Mouse (Mus musculus): ENCODE results near the gene Iqcg.
"Not testable (repeated sequence)": the region's sequence is repeated elsewhere in the genome, so short reads cannot be mapped to it uniquely, and the experiment has no call there.

The Iqcg gene

GRCm38 (mm10) chr16:33056095-33056785, at the start of gene Iqcg, which contains the start of gene Rpl35a:
TSS of gene Iqcg (minus strand) at chr16:33056218.
TSS of gene Rpl35a (plus strand) at chr16:33056453.
- peak; percentile 94 for DNase-seq (ENCODE audit: low read depth, low spot score)

DNA sequence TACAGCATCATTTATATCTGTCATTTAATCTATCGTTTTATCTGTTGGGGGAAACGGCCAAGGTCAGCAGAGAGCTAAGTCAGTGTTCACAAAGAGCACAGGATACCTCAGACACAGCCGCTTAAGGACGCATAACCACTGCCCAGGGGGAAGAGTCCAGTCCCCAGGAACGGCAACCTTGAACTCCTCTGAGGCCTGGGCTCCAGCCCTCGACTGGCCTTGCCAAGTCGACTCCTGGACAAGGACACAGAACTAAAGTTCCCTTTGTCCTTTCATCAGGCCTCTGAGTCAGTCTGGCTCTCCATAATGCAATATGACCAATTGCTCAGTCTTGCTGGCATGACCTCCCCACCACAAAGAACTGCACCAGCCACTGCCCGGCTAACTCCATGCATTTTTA, 29.6 kb upstream of the Iqcg start:
- no peak for DNase-seq (ENCODE audit: low read depth, low spot score)

- DNase-seq (ENCODE audit: low read depth, low spot score) = no peak
Measured at GRCm38 (mm10) chr16:33083996-33084395, 28.0 kb upstream of the Iqcg start.

- no peak for DNase-seq (ENCODE audit: low read depth, low spot score)
Measured at GRCm38 (mm10) chr16:33082951-33083350, 26.9 kb upstream of the Iqcg start.

GRCm38 (mm10) chr16:33080063-33080462, 24.0 kb upstream of the Iqcg start:
- DNase-seq (ENCODE audit: low read depth, low spot score) = no peak

DNA sequence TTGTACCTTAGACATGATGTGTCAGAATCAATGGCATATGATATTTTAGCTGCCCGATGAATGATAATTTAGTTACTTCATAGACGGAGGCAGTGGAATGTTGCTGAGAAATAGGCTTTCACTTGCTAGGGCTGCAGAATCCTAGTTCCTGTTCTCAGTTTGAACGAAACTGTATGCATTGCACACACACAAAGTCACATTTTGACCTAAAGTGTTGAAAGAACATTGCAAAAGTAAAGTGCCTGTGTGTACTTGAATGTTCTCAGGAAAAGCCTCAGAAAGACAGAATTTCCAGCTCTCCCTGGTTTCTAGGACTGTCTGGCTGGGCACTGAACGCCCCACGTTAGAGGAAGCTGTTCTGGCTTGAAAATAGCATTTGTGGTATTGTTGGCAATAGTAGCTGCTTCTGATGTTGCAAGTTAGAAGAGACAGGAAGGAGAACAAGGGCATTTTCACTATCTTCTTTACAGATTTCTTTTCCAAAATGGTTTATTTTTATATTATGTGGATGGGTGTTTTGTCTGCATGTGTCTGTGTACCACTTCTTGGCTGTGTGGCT, 21.1 kb upstream of the Iqcg start:
- DNase-seq (ENCODE audit: low read depth, low spot score) = no peak

- no peak for DNase-seq (ENCODE audit: low read depth, low spot score)
Measured at GRCm38 (mm10) chr16:33076078-33076477, 20.1 kb upstream of the Iqcg start.

- DNase-seq (ENCODE audit: low read depth, low spot score) = peak; percentile 40
Measured at GRCm38 (mm10) chr16:33074967-33075366, 18.9 kb upstream of the Iqcg start.

GRCm38 (mm10) chr16:33072871-33073557, 17.0 kb upstream of the Iqcg start:
- DNase-seq (ENCODE audit: low read depth, low spot score) = peak; percentile 82

- DNase-seq (ENCODE audit: low read depth, low spot score) = no peak
Measured at GRCm38 (mm10) chr16:33070928-33071327, 14.9 kb upstream of the Iqcg start.

DNA sequence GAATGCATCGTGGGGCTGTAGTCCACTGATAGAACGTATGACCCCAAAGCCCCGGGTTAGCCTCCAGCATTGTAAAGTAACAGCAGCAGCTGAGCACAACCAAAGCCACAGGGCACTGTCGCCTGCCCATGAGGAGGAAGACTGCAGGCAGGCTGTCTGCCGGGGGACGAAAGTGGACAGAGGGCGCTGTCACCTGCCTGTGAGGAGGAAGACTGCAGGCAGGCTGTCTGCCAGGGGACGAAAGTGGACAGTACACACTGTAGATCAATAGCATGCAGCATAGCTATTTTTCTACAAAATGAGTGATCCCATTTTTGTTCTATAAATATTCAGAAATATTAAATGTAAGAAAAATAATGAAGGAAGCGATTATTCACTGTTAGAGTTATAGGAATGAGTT, 8.6 kb upstream of the Iqcg start:
- no peak for DNase-seq (ENCODE audit: low read depth, low spot score)

DNA sequence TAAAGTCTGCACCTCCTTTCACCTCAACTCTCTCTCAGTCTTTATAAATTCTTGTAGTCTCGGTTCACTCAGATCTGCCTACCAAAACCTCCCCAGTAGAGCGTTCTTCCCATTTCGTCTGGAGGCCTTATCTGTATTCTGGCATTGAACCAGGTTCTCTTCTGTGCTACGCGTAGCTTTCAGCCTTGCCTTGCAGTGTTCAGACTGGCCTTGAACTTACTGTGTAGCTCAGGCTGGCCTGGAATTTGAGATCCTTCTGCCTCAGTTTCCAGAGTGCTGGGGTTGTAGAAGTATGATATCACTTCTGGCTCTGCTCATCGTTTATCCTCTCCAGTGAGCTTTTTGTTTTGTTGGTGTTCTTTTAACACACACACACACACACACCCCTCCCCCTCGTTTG, 7.2 kb upstream of the Iqcg start:
- no peak for DNase-seq (ENCODE audit: low read depth, low spot score)

- no peak for DNase-seq (ENCODE audit: low read depth, low spot score)
Measured at GRCm38 (mm10) chr16:33062682-33063131, 6.7 kb upstream of the Iqcg start.

GRCm38 (mm10) chr16:33062024-33062681, 6.1 kb upstream of the Iqcg start, which contains the start of gene Lmln:
TSS of gene Lmln (plus strand) at chr16:33062521.
- DNase-seq (ENCODE audit: low read depth, low spot score) = peak; percentile 81

GRCm38 (mm10) chr16:33061400-33061799, 5.4 kb upstream of the Iqcg start:
- DNase-seq (ENCODE audit: low read depth, low spot score) = no peak

- no peak for DNase-seq (ENCODE audit: low read depth, low spot score)
Measured at GRCm38 (mm10) chr16:33060926-33061325, 4.9 kb upstream of the Iqcg start.

GRCm38 (mm10) chr16:33059471-33059870, 3.5 kb upstream of the Iqcg start:
- DNase-seq (ENCODE audit: low read depth, low spot score) = no peak

DNA sequence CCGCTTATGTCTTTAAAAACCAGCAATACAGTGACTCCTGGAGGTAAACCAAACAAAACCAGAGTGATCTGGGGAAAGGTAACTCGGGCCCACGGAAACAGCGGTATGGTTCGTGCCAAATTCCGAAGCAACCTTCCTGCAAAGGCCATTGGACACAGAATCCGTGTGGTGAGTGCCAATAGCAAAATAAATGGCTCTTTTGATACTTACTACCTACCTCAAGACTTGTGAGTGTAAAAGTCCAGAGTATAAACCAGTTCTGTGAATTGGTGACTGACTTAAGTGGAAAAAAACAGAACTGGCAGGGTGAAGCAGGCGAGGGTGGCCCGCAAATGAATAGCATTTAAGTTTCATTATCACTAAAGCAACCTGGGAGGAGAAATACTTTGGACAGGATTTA, 2.6 kb upstream of the Iqcg start:
- DNase-seq (ENCODE audit: low read depth, low spot score) = not testable (repeated sequence)

- DNase-seq (ENCODE audit: low read depth, low spot score) = no peak
Measured at GRCm38 (mm10) chr16:33058033-33058432, 2.0 kb upstream of the Iqcg start.

GRCm38 (mm10) chr16:33056786-33057185, 768 bp upstream of the Iqcg start:
- no peak for DNase-seq (ENCODE audit: low read depth, low spot score)

- no peak for DNase-seq (ENCODE audit: low read depth, low spot score)
Measured at GRCm38 (mm10) chr16:33055655-33056054, 363 bp downstream of the Iqcg start.

- DNase-seq (ENCODE audit: low read depth, low spot score) = not testable (repeated sequence)
Measured at GRCm38 (mm10) chr16:33054927-33055326, 1.1 kb downstream of the Iqcg start.
